21 mouse cellular contexts compared by ENCODE assay signal in the genomic region with DNA sequence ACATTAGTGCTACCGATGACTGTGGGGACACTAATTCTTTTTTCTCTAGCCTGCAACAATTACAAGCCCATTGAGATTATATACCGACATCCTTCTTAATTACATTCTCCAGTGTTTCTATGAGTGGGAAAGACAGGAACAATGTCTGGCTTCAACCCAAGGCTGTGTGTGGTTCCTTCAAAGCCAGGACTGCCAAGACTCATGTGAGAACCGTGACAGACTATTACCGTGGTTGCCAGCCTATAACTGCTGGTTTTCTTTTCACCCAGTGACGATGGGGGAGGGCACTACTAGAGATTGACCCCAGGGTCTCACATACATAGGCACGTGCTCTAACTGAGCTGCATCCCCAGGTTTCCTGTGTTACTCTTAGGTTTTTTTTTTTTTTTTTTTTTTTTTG. TPM values are rescaled to one million over a fixed set of nuclear protein-coding genes. Genes with fewer than 3 reads are reported as not detected.
DNase-seq lines count a peak whose midpoint lies in the region; ATAC-seq and TF ChIP-seq lines count a peak whose summit lies in the region.
"Had no signal": no experiment of that assay in that cellular context is flagged by ENCODE, and none has a peak within 500 bp of the region (broad histone marks: within the 10 kb centered on the region; RNA-seq: fewer than 3 reads in every experiment).

No protein-coding gene starts in this region.

- peak; percentile 31; the same call in 1 of the 2 replicates for ATAC-seq in forebrain, embryonic 16.5 days
- ATAC-seq in forebrain, embryonic 12.5 days (ENCODE audit: low FRiP score), result no peak
- ATAC-seq in lung, embryonic 16.5 days (ENCODE audit: low read depth), result peak; percentile 17; the same call in 1 of the 2 replicates
- no peak for ATAC-seq in midbrain, postnatal 0 days (ENCODE audit: low FRiP score)
- no peak for ATAC-seq in midbrain, embryonic 16.5 days
- 0 out of 2 replicates have a peak, but pooled peaks have one; percentile 38 for ATAC-seq in hindbrain, postnatal 0 days
- ATAC-seq: inflammation-experienced regulatory T-cells, adult 6 months had no signal

- H3K27me3 ChIP-seq in forebrain, embryonic 16.5 days (replicated peaks; ENCODE audit: control insufficient read depth, insufficient read depth, low read length), result no peaks in the 10 kb centered on the region
- H3K27me3 ChIP-seq in forebrain, embryonic 12.5 days, result no peaks in the 10 kb centered on the region
- no peaks in the 10 kb centered on the region for H3K27me3 ChIP-seq in lung, embryonic 16.5 days (ENCODE audit: control insufficient read depth, insufficient read depth, low read depth, low read length)
- H3K27me3 ChIP-seq in midbrain, postnatal 0 days (ENCODE audit: insufficient read depth, low read length), result no peaks in the 10 kb centered on the region
- no peaks in the 10 kb centered on the region for H3K27me3 ChIP-seq in midbrain, embryonic 16.5 days (ENCODE audit: control insufficient read depth, insufficient read depth, low read depth, low read length)
- no peaks in the 10 kb centered on the region for H3K27me3 ChIP-seq in hindbrain, postnatal 0 days (ENCODE audit: insufficient read depth, low read length)
- H3K27me3 ChIP-seq: embryonic facial prominence, embryonic 13.5 days; heart, embryonic 12.5 days; limb, embryonic 15.5 days; liver, embryonic 15.5 days; neural tube, embryonic 12.5 days had no signal

- no peaks in the 10 kb centered on the region for H3K4me1 ChIP-seq in forebrain, embryonic 16.5 days (replicated peaks; ENCODE audit: control insufficient read depth, insufficient read depth, low read length)
- H3K4me1 ChIP-seq in forebrain, embryonic 12.5 days, result no peaks in the 10 kb centered on the region
- H3K4me1 ChIP-seq in lung, embryonic 16.5 days (replicated peaks; ENCODE audit: control insufficient read depth, insufficient read depth, low read length), result no peaks in the 10 kb centered on the region
- no peaks in the 10 kb centered on the region for H3K4me1 ChIP-seq in midbrain, postnatal 0 days (ENCODE audit: insufficient read depth, low read length)
- no peaks in the 10 kb centered on the region for H3K4me1 ChIP-seq in midbrain, embryonic 16.5 days (ENCODE audit: control insufficient read depth, insufficient read depth, low read length)
- H3K4me1 ChIP-seq in hindbrain, postnatal 0 days (ENCODE audit: insufficient read depth, low read length), result no peaks in the 10 kb centered on the region
- H3K4me1 ChIP-seq: embryonic facial prominence, embryonic 13.5 days; heart, embryonic 12.5 days; limb, embryonic 15.5 days; liver, embryonic 15.5 days; neural tube, embryonic 12.5 days had no signal

- H3K27ac ChIP-seq in forebrain, embryonic 16.5 days (ENCODE audit: low read length), result no peak overlapping the region
- no peak overlapping the region for H3K27ac ChIP-seq in forebrain, embryonic 12.5 days
- no peak overlapping the region for H3K27ac ChIP-seq in lung, embryonic 16.5 days (ENCODE audit: low read length)
- no peak overlapping the region for H3K27ac ChIP-seq in midbrain, postnatal 0 days (ENCODE audit: low read depth, low read length)
- no peak overlapping the region for H3K27ac ChIP-seq in midbrain, embryonic 16.5 days (ENCODE audit: low read length)
- no peak overlapping the region for H3K27ac ChIP-seq in hindbrain, postnatal 0 days
- H3K27ac ChIP-seq: embryonic facial prominence, embryonic 13.5 days; limb, embryonic 15.5 days; liver, embryonic 15.5 days; neural tube, embryonic 12.5 days had no signal

- no peaks in the 10 kb centered on the region for H3K9me3 ChIP-seq in forebrain, embryonic 16.5 days (ENCODE audit: control insufficient read depth, low read length)
- H3K9me3 ChIP-seq in forebrain, embryonic 12.5 days, result peaks cover 7% of the 10 kb centered on the region; the same call in 1 of the 2 replicates
- H3K9me3 ChIP-seq in lung, embryonic 16.5 days (ENCODE audit: control insufficient read depth, low read length), result no peaks in the 10 kb centered on the region
- no peaks in the 10 kb centered on the region for H3K9me3 ChIP-seq in midbrain, postnatal 0 days (ENCODE audit: low read length)
- H3K9me3 ChIP-seq in midbrain, embryonic 16.5 days (replicated peaks; ENCODE audit: control insufficient read depth, low read length, poor library complexity, severe bottlenecking), result 0 out of 2 replicates have a peak, but pooled peaks cover 3% of the 10 kb centered on the region
- H3K9me3 ChIP-seq in hindbrain, postnatal 0 days (ENCODE audit: low read length), result no peaks in the 10 kb centered on the region
- H3K9me3 ChIP-seq: liver, embryonic 15.5 days had no signal

- no peak overlapping the region for H3K9ac ChIP-seq in forebrain, embryonic 16.5 days (replicated peaks; ENCODE audit: low read depth, low read length)
- no peak overlapping the region for H3K9ac ChIP-seq in forebrain, embryonic 12.5 days
- no peak overlapping the region for H3K9ac ChIP-seq in lung, embryonic 16.5 days (ENCODE audit: low read length)
- no peak overlapping the region for H3K9ac ChIP-seq in midbrain, postnatal 0 days (replicated peaks; ENCODE audit: low read length, poor library complexity, severe bottlenecking)
- no peak overlapping the region for H3K9ac ChIP-seq in midbrain, embryonic 16.5 days (ENCODE audit: low read depth, low read length)
- H3K9ac ChIP-seq in hindbrain, postnatal 0 days (replicated peaks; ENCODE audit: low read length), result no peak overlapping the region
- H3K9ac ChIP-seq: embryonic facial prominence, embryonic 13.5 days; heart, embryonic 12.5 days; limb, embryonic 15.5 days; liver, embryonic 15.5 days; neural tube, embryonic 12.5 days had no signal

- no peaks in the 10 kb centered on the region; the same call in 1 of the 2 replicates for H3K36me3 ChIP-seq in forebrain, embryonic 16.5 days (ENCODE audit: control insufficient read depth, insufficient read depth)
- peaks cover 10% of the 10 kb centered on the region; the same call in 1 of the 2 replicates for H3K36me3 ChIP-seq in forebrain, embryonic 12.5 days (replicated peaks)
- peaks cover 2% of the 10 kb centered on the region; the same call in 1 of the 2 replicates for H3K36me3 ChIP-seq in lung, embryonic 16.5 days (ENCODE audit: control insufficient read depth, insufficient read depth, low read length)
- no peaks in the 10 kb centered on the region for H3K36me3 ChIP-seq in midbrain, postnatal 0 days (ENCODE audit: insufficient read depth, low read length)
- 0 out of 2 replicates have a peak, but pooled peaks cover 2% of the 10 kb centered on the region for H3K36me3 ChIP-seq in midbrain, embryonic 16.5 days (ENCODE audit: control insufficient read depth, insufficient read depth, low read length)
- no peaks in the 10 kb centered on the region for H3K36me3 ChIP-seq in hindbrain, postnatal 0 days (ENCODE audit: insufficient read depth, low read length)
- H3K36me3 ChIP-seq: liver, embryonic 15.5 days had no signal

- no peak for TF ChIP-seq CTCF in midbrain, postnatal 0 days (IDR thresholded peaks at IDR 0.05)
- TF ChIP-seq CTCF in hindbrain, postnatal 0 days (IDR thresholded peaks at IDR 0.05; ENCODE audit: low read depth), result no peak

- DNase-seq in lung, postnatal 25 days (ENCODE audit: low spot score), result no peak
- peak; percentile 61 for DNase-seq in midbrain, postnatal 0 days (ENCODE audit: low spot score)
- peak; percentile 48 for DNase-seq in hindbrain, postnatal 0 days (ENCODE audit: low spot score)
- DNase-seq in frontal cortex, postnatal 36 days (ENCODE audit: low spot score in 2 of 2), result no peak
- DNase-seq: B cell, adult 2 months; cerebellum, adult 9-10 months; kidney, adult 8-10 months; kidney, postnatal 36 days; right cerebral cortex, postnatal 14 days; spleen, adult 18-20 months; thymus, postnatal 25 days had no signal

- H3K4me3 ChIP-seq in forebrain, embryonic 16.5 days (replicated peaks; ENCODE audit: low read length), result no peak overlapping the region
- no peak overlapping the region for H3K4me3 ChIP-seq in forebrain, embryonic 12.5 days (replicated peaks)
- H3K4me3 ChIP-seq in lung, embryonic 16.5 days (ENCODE audit: low read length), result no peak overlapping the region
- no peak overlapping the region for H3K4me3 ChIP-seq in midbrain, postnatal 0 days (ENCODE audit: low read depth, low read length)
- no peak overlapping the region for H3K4me3 ChIP-seq in midbrain, embryonic 16.5 days (ENCODE audit: low read depth, low read length)
- no peak overlapping the region for H3K4me3 ChIP-seq in hindbrain, postnatal 0 days (ENCODE audit: low read length)
- H3K4me3 ChIP-seq: embryonic facial prominence, embryonic 13.5 days; heart, embryonic 12.5 days; limb, embryonic 15.5 days; liver, embryonic 15.5 days; neural tube, embryonic 12.5 days had no signal

- no peak overlapping the region for H3K4me2 ChIP-seq in forebrain, embryonic 16.5 days (ENCODE audit: low read length)
- no peak overlapping the region for H3K4me2 ChIP-seq in forebrain, embryonic 12.5 days
- no peak overlapping the region for H3K4me2 ChIP-seq in lung, embryonic 16.5 days (ENCODE audit: low read depth, low read length)
- no peak overlapping the region for H3K4me2 ChIP-seq in midbrain, postnatal 0 days (ENCODE audit: low read depth, low read length, poor library complexity, severe bottlenecking)
- H3K4me2 ChIP-seq in midbrain, embryonic 16.5 days (ENCODE audit: low read length), result no peak overlapping the region
- H3K4me2 ChIP-seq in hindbrain, postnatal 0 days (ENCODE audit: low read depth, low read length), result no peak overlapping the region
- H3K4me2 ChIP-seq: embryonic facial prominence, embryonic 13.5 days; heart, embryonic 12.5 days; limb, embryonic 15.5 days; liver, embryonic 15.5 days; neural tube, embryonic 12.5 days had no signal

- 41% methylated on average over 6 of the region's 6 CpGs for WGBS in forebrain, embryonic 16.5 days
- WGBS in forebrain, embryonic 12.5 days, result 82% methylated on average over 6 of the region's 6 CpGs
- WGBS in lung, embryonic 16.5 days, result 66% methylated on average over 6 of the region's 6 CpGs
- 52% methylated on average over 6 of the region's 6 CpGs for WGBS in midbrain, postnatal 0 days
- WGBS in midbrain, embryonic 16.5 days, result 64% methylated on average over 6 of the region's 6 CpGs
- 28% methylated on average over 6 of the region's 6 CpGs for WGBS in hindbrain, postnatal 0 days

RNA-seq across cellular contexts. Expression of gene Rab31, which starts 15.4 kb away (rescaled TPM):
- polyA plus RNA-seq in forebrain, embryonic 16.5 days (2015; fragmentation: Nextera tagmentation; extraction: Ambion mirVana), result 73.5 and 83.6 TPM in 2 replicates
- 75.8 and 79.0 TPM in 2 replicates for polyA plus RNA-seq in forebrain, embryonic 12.5 days (2016; fragmentation: Nextera tagmentation; extraction: Ambion mirVana)
- polyA plus RNA-seq in lung, embryonic 16.5 days (2015; fragmentation: Nextera tagmentation; extraction: Ambion mirVana), result 30.8 and 32.0 TPM in 2 replicates
- 81.1 and 88.1 TPM in 2 replicates for total RNA-seq in midbrain, postnatal 0 days (2014; rRNA removed)
- polyA plus RNA-seq in midbrain, postnatal 0 days (2015; fragmentation: Nextera tagmentation; extraction: Ambion mirVana), result 66.8 and 67.6 TPM in 2 replicates
- polyA plus RNA-seq in midbrain, embryonic 16.5 days (2015; fragmentation: Nextera tagmentation; extraction: Ambion mirVana), result 79.4 and 86.0 TPM in 2 replicates
- total RNA-seq in hindbrain, postnatal 0 days (2014; rRNA removed), result 88.1 and 89.8 TPM in 2 replicates
- polyA plus RNA-seq in hindbrain, postnatal 0 days (2015; fragmentation: Nextera tagmentation; extraction: Ambion mirVana), result 67.2 and 70.9 TPM in 2 replicates

RNA-seq across cellular contexts. Expression of gene Ppp4r1, which starts 25.2 kb away (rescaled TPM):
- polyA plus RNA-seq in forebrain, embryonic 16.5 days (2015; fragmentation: Nextera tagmentation; extraction: Ambion mirVana), result 47.8 and 54.6 TPM in 2 replicates
- polyA plus RNA-seq in forebrain, embryonic 12.5 days (2016; fragmentation: Nextera tagmentation; extraction: Ambion mirVana), result 56.9 and 59.3 TPM in 2 replicates
- 38.6 and 40.0 TPM in 2 replicates for polyA plus RNA-seq in lung, embryonic 16.5 days (2015; fragmentation: Nextera tagmentation; extraction: Ambion mirVana)
- total RNA-seq in midbrain, postnatal 0 days (2014; rRNA removed), result 45.6 and 58.3 TPM in 2 replicates
- 24.2 and 28.6 TPM in 2 replicates for polyA plus RNA-seq in midbrain, postnatal 0 days (2015; fragmentation: Nextera tagmentation; extraction: Ambion mirVana)
- 41.5 and 45.2 TPM in 2 replicates for polyA plus RNA-seq in midbrain, embryonic 16.5 days (2015; fragmentation: Nextera tagmentation; extraction: Ambion mirVana)
- total RNA-seq in hindbrain, postnatal 0 days (2014; rRNA removed), result 39.4 and 48.6 TPM in 2 replicates
- polyA plus RNA-seq in hindbrain, postnatal 0 days (2015; fragmentation: Nextera tagmentation; extraction: Ambion mirVana), result 24.9 and 26.2 TPM in 2 replicates

Comparison
In these comparisons a context has a peak if more than half of its experiments do, and no peak if none do; other contexts are left out.
1. ATAC-seq: peak in forebrain, embryonic 16.5 days (single experiment), lung, embryonic 16.5 days (single experiment) and hindbrain, postnatal 0 days (single experiment); none in forebrain, embryonic 12.5 days (single experiment), midbrain, postnatal 0 days (single experiment) and midbrain, embryonic 16.5 days (single experiment).
2. DNase-seq: peak in midbrain, postnatal 0 days (single experiment) and hindbrain, postnatal 0 days (single experiment); none in lung, postnatal 25 days (single experiment) and frontal cortex, postnatal 36 days (0 of 2).